Mouse (Mus musculus) skeletal muscle tissue, postnatal 0 days (tissue): ENCODE results near the gene Ngrn. TPM values are rescaled to one million over a fixed set of nuclear protein-coding genes. Genes with fewer than 3 reads are reported as not detected.

ENCODE experiments used
- polyA plus RNA-seq: library from polyadenylated mRNA; unstranded; fragments of >200 nt; fragmentation: Nextera tagmentation; extraction: Ambion mirVana; gene quantifications from 2 replicates; pipeline ENCODE4 v1.2.1, GENCODE M21; 2015

Ngrn gene
- polyA plus RNA-seq, result 36.0 and 36.6 TPM in 2 replicates

DNA sequence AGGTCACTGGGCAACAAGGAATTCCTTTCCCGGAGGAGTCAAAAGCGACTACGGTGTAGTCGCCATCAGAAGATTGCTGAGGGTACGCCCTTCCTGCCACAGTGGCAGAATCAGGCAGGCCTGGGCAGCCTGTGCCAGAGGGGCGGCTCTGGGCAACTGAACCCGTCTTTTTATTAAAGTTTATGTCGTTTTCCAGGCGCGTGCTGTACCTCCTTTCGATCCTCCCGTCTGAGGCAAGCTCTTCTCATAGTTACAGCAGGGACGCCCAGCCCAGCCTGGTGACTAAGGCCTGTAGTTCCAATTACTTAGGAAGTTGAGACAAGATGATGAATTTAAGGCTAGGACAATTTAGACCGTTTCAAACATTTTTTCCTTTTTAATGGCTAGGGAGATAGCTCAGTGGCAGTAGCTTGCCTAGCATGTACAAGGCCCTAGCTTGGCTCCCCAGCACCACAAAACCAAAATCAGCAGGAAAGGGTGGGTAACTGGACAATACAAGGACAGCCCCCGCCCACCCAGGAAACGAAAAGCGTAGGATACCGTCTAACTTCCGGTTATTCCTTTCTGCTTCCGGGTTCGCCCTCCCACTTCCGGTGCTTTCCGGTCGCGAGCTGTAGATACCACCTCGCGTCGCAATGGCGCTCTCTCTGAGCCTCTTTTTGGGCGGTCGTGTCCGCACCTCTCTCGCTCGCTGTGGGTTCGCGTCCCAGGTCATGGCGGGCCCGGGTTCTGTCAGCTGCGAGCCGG is at the start of gene Ngrn:
Gene Ngrn (plus strand): TSS at position 591 of the 747 bp plus-strand sequence.

DNA sequence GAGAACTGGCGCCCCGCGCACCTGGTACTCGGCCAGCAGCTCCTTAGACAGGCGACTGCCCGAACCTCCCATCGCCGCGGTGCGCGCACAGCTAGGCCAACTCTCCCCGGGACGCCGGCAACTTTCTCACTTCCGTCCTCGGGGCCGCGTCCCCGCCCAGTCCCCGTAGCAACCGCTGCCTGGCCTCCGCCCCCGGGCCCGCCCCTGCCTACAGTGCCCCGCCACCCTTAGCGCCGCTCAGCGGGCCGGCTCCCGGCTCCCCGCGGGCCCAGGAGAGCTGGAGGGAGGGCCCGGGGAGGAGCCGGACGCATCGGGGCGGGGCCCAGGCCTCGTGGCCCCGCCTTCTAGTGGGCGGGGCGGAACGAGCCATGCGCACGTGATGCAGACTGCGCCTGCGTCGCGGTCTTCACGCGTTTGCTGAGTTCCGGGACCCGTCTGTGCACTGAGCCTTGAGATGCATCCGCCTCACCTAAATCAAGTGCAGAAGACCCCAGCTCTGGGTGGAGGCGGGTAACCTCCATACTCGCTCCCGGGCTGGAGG is 28.5 kb upstream of the Ngrn start, which contains the start of the genes Cib1 and Gdpgp1:
Gene Cib1 (minus strand): TSS at position 325 of the 541 bp plus-strand sequence.
Gene Gdpgp1 (plus strand): TSS at position 377 of the 541 bp plus-strand sequence.

DNA sequence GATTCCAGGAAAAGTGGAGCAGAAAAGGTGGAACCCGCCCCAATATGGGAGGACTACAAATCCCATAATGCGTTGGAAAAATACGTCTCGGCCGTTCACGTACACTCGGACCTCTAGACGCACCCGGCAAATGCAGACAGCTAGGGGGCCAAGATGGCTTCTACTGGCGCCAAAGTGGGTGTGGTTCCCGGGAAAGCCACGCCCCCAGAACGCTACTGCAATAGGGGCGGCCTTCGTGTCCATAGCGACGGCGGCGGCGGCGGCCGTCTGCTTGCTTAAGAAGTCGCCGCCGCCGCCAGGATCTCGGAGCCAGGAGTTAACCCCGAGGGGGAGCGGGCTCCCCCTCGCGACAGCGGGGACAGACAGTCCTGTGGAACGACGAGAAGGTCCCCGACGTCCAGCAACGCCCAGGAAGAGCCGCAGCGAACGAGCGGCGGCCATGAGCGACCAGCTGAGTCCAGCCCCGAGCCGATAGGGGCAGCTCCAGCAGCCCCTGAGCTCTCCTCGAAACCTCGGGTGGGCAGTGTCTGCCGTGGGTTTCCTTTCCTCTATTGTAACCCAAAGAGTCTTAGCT is 14.8 kb upstream of the Ngrn start, which contains the start of gene Ttll13:
Gene Ttll13 (plus strand): TSS at position 229 of the 574 bp plus-strand sequence.

DNA sequence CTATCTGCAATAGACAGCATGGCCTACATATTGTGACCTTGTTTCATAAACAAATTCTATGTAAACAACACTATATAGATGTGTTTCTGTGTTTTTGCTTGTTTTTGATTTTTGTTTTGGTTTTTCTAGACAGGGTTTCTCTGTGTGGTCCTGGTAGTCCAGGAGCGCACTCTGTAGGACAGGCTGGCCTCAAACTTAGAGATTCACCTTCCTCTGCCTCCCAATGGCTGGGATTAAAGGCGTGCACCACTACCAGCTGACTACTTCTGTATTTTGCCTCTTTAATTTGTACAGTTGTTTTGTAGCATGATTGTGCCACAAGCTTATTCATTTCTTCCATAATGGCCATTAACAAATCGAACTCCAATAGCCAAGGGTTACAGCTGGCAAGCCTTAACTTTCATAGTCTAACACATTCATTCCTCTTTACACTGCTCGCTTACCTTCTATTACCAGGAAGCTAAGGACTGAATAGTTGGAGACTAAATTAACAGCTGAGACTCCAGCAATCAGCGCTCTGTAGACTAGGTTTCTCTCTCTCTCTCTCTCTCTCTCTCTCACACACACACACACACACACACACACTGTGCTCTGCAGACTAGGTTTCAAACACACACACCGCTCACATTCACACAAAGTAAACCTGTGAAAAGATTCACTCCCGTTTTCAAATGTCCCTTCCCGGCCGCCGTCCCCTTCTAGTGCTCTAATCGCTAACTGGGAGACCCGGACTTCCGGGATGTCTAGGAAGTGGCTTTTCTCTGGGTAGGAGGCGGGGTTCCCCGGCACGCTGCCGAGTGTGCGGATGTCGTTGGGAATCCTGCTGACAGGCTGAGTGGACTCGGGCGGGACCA is 8.1 kb downstream of the Ngrn start, which contains the start of gene Vps33b:
Gene Vps33b (plus strand): TSS at position 753 of the 854 bp plus-strand sequence.

DNA sequence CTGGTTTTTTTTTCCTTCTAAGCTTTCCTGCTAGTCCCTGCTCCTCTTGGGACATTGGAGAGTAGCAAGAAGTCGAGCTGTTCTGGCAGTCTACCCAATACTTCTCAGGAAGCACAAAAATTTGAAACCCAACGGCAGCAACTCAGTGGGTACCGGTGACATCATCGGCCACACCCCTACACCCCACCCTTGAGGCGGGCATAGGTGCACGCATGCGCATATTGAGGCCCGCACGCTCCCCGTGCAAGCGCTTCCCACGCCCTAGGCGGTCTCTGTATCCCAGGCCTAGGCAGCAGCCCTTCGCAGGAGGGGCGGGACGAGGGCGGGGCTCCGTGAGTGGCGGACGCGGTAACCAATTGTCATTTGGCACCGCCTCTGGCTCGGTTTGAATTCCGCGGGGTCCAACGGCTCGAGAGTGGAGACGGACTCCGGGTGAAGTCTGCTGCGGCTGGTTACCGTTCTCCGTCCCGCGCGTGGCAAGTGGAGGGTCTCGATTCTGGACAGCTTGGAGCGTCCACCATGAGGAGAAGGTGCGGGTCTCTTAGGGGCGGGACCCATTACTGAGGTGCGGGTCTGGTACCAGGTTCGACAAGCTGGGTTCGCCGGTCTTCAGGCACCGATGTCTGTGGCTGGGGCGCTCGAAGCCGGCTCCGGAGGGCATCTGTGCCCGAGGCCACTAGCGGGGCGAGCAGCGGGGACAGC is 33.2 kb downstream of the Ngrn start, which contains the start of gene Prc1:
Gene Prc1 (plus strand): TSS at position 389 of the 702 bp plus-strand sequence.

Other genes starting within 250 kb of the Ngrn start
- 4.6 and 6.2 TPM in 2 replicates for gene Zfp710, start 236.4 kb upstream of the Ngrn start, polyA plus RNA-seq
- 691 and 763 TPM in 2 replicates for gene Idh2, start 145.8 kb upstream of the Ngrn start, polyA plus RNA-seq
- gene Sema4b, start 74.4 kb upstream of the Ngrn start, polyA plus RNA-seq, result 3.1 and 4.7 TPM in 2 replicates
- 23.7 and 30.6 TPM in 2 replicates for gene Cib1, start 28.4 kb upstream of the Ngrn start, polyA plus RNA-seq
- 1.6 and 2.0 TPM in 2 replicates for gene Gdpgp1, start 28.4 kb upstream of the Ngrn start, polyA plus RNA-seq
- gene Ttll13, start 14.8 kb upstream of the Ngrn start, polyA plus RNA-seq, result 0.69 and 0.96 TPM in 2 replicates
- gene Vps33b, start 8.4 kb downstream of the Ngrn start, polyA plus RNA-seq, result 3.1 and 3.9 TPM in 2 replicates
- 27.3 and 29.1 TPM in 2 replicates for gene Prc1, start 33.2 kb downstream of the Ngrn start, polyA plus RNA-seq
- gene Rccd1, start 63.2 kb downstream of the Ngrn start, polyA plus RNA-seq, result 3.5 and 4.3 TPM in 2 replicates
- 13.4 and 14.3 TPM in 2 replicates for gene Unc45a, start 79.8 kb downstream of the Ngrn start, polyA plus RNA-seq
- gene Hddc3, start 81.9 kb downstream of the Ngrn start, polyA plus RNA-seq, result 13.9 and 14.1 TPM in 2 replicates
- 11.9 and 15.5 TPM in 2 replicates for gene Man2a2, start 110.2 kb downstream of the Ngrn start, polyA plus RNA-seq
- gene Fes, start 126.7 kb downstream of the Ngrn start, polyA plus RNA-seq, result 10.1 and 10.8 TPM in 2 replicates
- 12.1 and 13.6 TPM in 2 replicates for gene Furin, start 144.2 kb downstream of the Ngrn start, polyA plus RNA-seq